Mouse (Mus musculus) lung, adult 18-20 months (tissue): ENCODE data around the gene Fbxl18.

Experiments
- DNase-seq, 2 experiments: peaks; one replicate each; pipeline ENCODE4 v3.0.0; 2022; ENCODE audit warnings: mixed read lengths in 2 of 2

The Fbxl18 gene

DNA sequence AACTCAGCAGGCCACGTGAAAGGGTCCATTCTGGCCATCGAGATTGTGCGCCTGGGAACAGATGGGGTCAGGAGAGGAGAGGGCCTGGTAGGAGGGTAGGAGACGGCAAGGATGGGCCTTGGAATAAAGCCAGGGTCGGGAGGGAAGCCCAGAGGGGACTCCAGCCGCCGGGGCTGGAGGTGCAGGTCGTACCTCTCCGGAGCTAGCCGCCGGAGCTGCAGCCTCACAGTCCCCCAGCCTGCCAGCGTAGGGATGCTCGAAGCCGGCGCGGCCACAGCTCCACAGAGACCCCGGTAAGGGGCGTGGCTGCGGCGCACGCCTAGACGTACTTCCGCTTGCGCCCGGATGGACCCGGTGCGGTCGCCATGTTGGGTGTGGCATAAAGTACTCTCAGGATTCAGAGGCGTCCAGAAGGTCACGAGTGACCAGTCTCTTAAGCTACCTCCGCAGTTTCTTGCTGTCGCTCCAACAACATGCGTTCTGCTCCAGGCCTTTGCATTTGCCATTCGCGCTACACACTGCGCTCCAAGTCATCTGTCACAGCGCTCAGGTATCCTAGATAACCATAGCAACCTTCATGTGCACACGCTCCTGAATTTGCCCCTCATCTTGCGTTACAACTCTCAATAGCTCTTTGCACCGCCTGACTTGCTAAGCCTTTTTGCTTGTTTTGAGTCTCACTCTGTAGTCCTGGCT is at the start of gene Fbxl18:
Gene Fbxl18, minus strand, starts transcription at position 504 of the 696 bp plus-strand sequence.
- DNase-seq: peak; percentile 90 to 93

DNA sequence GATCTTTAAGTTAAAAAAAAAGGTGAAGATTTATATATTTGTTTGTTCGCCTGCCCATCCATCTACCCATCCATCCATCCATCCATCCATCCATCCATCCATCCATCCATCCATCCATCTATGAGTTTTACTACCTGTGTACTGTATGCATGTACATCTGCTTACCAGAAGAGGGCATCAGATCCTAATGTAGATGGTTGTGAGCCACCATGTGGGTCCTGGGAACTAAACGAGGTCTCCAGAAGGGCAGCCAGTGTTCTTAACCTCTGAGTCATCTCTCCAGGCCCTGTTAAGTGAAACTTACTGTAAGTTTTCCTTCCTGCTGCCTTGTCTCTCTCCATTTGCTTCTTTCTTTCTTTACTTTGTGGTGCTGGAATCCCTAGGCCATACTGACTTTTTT is 45.2 kb upstream of the Fbxl18 start:
- DNase-seq: no peak

DNA sequence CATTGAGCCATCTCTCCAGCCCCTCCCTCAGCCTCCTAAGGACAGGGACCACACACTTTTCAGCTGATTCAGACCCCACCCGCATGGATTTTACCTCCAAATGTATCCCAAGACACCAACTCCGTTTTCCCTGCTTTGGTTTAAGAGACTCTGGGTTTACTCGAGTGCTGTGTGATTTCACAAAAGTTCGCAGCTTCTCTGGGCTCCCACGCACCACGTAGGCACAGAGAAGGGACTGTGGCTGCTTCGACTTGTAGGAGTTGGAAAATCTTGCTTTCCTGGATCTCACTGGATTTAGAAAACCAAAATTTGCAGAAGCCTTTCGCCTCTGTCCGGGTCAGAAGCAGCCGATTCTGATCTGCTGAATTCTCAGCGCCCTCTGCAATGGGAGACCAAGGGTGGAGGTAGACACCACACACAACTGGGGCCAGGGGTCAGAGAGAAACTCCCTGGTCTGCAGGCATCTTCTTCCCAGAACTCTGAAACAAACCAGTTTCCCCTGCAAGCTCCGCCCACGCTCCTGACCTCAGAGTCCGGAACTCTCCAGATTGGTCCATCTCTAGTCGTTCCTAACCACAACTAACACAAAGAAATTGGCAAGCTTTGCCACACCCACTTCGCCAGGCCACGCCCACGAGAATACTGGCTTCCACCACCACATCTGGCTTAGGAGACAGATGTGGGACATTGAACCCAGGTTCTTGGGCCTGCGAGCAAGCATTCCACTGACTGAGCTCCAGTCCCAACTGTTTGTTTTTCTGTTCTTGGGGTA is 42.9 kb upstream of the Fbxl18 start:
- DNase-seq: no peak

DNA sequence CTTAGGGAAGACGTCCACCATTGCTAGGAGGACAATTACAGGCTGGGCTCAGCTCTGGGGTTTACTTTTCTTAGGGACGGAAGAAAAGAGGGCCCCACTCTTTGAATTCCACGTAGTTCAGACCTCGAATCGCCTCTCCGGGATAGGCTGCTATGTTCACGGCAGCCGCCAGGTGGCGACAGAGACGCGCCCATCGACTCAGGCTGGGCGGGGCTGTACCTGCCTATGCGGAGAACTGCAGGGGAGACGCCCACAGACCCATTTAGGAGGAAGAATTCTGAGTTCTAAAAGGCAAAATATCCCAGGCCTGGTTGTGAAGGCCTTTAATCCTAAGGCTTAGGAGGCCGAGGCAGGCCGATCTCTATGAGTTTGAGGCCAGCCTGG is 41.1 kb upstream of the Fbxl18 start:
- peak; percentile 77 to 83 for DNase-seq

DNA sequence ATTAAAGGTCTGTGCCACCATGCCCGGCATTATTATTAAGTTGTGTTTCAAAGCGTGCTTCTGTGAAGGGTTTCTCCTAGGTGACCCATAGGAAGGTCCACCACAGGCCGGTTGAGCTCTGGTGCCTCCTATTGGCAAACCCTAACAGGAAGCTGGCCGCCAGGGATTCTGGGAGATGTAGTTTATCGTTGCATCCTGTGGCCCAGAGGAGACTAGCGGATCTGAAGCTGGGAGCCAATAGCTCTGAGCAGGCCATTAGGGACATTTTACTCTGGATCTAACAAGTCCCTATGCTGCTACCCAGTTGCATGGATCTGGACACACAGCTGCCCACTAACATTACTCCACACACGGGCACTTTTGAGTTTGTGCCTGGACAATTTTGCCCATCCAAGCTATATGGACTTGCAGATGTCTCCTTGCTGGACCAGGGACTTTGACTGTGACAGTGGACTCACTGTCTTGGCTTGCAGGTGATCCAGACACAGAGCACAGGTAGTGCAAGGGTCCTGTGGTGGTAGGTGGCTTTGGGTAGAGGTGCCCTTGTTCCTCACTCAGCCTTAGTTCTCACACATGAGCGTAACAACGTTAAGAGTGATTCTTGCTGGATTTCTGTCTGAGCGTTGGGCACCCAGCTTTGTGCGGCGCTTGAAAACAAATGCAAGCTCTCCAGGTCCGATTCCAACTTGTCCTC is 40.6 kb upstream of the Fbxl18 start:
- DNase-seq: peak; percentile 88 to 92

DNA sequence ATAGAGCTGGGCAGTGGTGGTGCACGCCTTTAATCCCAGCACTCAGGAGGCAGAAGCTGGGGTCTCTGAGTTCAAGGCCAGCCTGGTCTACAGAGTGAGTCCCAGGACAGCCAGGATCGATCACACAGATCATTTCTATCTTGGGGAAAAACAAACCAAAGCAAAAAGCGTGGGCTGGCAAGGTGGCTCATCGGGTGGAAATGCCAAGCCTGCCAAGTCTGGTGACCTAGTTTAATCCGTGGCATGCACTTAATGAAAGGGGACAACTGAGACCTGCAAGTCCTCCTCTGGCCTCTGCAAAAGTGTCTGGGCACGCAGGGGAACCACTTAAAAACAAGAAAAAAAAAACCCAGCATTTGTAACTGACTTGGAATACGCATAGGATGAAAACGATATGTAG is 37.5 kb upstream of the Fbxl18 start:
- no peak for DNase-seq

DNA sequence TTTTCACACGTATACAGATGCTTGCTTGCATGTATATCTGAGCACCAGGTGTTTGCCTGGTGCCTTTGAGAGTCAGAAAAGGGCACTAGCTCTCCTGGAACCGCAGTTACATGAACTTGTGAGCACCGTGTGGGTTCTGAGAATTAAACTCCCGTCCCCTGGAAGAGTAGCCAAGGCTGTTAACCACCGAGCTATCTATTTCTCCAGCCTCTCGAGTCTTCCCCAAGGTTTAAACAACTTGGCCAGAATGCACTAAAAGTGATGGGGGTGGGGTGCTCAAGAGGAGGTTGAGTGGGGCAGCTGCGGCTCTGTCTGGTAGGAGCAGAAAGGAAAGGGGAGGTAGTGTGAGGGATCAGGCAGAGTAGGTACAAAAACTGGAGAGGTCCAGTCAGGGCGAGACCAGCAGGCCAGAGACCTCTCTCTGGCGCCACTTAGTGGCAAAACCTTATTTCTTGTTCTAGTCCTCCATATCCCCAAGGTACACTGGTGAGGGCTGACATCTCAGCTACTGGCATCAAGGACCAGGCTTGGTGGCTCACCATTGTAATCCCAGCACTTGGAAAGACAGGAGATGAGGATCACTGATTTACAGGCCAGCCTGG is 37.0 kb upstream of the Fbxl18 start:
- peak; percentile 79 to 91 for DNase-seq

DNA sequence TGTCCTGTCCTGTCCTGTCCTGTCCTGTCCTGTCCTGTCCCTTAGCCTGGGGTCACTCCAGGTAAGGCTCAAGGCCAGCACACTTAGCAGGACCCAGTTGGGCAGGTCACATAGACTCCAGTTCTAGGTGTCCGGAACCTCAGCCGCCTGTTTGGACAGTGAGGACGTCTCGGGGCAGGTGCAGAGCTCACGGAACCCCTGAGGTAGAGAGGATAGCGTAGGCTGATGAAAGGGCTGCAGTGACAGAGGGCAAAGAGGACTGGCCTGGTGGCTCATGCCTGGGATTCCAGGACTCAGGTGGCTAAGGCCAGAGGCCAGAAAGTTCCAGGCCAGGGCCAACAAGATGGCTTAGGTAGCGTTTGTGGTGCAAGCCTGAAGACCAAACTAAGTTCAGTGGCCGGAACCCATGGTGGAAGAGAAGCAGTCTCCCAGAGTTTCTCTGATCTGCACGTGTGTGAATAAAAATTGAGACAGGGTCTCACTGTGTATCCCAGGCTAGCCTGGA is 36.1 kb upstream of the Fbxl18 start:
- DNase-seq: no peak

DNA sequence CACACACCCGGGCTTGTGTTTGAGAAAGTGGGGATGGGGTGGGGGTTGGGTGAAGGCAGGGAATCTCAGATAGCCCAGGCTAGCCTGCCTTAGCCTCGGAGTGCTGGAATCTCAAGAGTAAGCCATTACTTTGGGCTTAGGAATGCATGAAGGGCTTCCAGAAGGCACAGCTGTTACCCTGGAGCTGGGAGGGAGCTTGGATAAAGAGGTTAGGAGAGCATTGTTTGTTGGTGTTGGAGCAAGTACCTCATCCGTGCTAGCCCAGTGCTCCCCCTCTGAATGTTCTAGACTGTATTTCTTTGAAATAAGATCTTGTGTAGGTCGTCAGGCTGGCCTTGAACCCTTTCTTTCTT is 34.2 kb upstream of the Fbxl18 start:
- DNase-seq: no peak

DNA sequence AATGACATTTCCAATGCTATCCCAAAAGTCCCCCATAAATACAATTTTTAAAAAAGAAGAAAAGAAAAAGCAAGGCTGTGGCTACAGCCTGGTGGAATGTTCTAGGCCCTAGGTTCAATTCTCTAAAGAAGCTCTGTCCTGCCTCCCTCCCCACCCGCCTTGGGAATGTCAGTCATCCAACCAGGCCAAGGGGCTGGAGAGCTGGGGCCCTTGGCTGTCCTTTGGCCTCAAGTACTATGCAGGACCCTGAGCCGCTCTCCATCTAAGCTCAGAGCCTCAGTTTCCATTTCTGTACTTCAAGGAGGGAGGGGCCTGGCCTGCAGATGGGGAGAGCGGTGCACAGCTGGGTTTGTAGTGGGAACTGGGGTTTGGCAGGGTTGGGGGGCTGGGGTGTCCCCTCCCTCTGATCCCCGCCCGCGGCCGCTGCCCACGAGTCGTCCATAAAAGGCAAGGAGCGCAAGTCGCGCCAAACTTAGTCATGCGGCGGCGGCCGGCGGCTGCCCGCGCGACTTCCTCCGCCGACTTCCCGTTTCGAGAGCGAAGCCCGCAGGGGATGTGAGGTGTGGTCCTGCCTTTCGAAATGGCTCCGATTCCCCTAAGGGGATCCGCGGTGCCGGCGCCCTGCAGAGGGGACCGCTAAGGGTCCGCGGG is 33.7 kb upstream of the Fbxl18 start:
- DNase-seq: peak; percentile 91 to 93

DNA sequence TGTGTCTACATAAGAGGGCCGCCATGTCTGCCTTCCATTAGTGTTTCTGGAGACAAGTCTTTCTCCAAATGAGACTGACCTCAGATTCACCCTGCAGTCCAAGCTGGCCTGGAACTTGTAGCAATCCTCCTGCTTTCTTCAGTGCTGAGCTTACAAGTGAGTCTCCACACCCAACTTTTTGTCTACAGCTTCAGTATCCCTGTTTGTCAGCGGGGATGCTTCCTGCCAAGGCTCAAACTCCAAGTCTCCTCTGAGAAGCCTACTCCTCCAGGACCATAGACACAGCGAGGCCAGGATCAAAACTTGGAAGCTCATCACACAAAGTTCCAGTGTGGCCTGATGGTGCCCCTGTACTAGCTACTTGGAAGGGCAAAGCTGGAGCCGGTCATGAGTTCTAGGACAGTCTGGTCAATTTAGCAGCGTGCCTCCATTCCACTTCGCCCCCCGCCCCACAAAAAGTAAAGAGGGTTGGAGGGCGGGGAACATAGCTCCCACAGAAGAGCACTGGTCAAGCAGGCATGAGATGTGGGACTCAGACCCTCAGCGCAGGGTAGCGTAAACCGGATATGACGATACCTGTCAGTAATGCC is 32.2 kb upstream of the Fbxl18 start:
- no peak for DNase-seq

DNA sequence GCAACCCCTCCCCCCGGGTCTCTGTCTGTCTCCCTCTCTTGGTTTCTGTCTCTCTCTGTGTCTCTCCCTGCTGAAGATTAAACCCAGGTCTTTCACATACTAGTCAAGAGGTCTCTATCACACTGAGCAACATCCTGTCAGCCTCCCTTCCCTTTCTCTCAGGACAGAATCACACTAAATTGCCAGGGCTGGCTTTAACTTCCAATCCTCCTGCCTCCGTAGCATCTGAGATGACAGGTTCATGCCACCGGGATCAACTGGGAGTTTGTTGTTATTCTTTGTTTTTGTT is 31.7 kb upstream of the Fbxl18 start:
- DNase-seq: no peak

DNA sequence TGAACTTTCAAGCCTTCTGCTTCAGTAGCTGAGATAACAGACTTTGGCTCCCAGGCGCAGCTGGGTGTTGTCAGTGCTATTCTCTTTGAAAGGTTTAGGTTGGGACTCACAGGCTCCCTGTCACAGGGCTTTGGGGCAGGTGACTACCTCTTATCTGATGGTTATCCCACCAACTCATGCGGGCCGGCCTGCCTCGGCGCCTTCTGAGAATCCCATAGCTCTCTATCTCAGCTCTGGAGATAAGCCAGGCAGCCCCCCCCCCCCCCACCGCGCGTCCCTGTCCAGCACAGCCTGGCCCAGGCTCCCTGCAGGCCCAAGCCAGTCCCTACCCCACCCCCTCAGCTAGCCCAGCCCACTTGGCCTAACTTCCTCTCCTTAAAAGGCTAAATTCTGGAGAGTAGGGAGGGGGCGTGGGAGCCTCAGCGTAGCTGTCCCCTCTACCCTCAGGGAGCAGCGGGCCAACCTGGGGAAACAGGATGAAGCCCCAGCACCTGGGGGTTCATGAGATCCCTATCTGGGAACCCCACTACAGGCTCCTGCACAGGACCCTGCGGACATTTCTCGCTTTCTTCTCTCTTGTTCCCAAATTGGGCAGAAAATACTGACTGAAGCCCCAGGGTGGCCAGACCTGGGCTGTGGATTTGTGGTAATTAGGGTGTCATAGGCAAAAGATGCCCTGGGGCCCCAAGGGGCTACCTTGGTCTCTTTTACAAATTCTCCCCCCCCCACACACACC is 31.2 kb upstream of the Fbxl18 start:
- DNase-seq: peak; percentile 68 to 76

DNA sequence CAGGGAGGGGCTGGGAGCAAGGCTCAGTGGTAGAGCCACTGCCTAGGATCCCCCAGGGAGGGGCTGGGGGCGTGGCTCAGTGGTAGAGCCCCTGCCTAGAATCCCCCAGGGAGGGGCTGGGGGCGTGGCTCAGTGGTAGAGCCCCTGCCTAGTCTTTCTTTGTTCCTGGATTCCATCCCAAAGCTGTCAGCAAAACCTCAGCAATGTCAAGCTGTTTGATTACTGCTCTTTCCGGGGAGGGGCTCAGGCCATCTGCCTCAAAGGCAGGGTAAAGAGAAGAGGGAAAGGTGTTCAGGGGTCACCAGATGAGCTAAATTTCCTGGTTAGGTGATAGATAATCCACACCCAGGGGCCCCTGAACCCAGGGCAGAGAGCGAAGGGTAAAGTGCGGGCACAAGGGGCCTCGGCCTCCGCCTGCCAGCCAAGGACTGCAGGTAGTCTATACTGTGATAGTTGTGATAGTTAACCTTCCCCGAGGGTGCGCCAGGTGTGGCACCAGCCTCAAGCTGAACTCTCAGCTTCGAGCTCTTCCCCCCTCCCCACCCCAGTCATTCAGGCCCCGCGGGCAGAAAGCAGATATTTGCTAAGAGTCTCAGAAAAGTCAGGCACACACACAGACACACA is 29.2 kb upstream of the Fbxl18 start:
- no peak for DNase-seq

DNA sequence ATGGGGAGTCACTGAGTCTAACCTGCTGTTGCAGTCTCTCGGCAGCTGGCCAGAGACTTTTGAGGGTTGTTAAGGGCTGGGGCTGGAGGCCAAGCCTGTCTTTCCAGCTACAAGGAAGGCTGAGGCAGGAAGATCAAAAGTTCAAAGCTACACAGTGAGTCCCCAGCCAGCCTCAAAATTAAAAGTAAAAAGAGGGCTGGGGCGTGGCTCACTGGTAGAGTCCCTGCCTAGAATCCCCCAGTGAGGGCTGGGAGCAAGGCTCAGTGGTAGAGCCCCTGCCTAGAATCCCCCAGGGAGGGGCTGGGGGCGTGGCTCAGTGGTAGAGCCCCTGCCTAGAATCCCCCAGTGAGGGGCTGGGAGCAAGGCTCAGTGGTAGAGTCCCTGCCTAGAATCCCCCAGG is 28.6 kb upstream of the Fbxl18 start:
- no peak for DNase-seq

DNA sequence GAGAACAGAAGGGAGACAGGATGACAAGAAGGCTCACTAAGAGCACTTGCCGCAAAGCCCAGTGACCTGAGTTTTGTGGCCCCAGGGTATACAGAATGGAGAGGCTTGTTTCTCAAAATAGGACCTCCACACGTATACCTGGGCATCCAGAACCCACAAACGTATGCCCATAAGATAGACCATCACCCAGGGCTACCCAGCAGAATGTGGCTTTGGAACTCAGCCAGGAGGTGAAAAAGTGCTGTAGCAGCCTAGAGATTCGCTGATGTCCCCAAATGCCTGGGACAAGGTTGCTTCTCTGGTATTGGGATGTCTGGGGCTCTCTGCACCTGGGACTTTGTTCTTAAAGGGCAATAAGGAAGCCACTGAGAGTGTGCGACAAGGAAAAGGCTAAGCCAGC is 27.0 kb upstream of the Fbxl18 start:
- DNase-seq: no peak

DNA sequence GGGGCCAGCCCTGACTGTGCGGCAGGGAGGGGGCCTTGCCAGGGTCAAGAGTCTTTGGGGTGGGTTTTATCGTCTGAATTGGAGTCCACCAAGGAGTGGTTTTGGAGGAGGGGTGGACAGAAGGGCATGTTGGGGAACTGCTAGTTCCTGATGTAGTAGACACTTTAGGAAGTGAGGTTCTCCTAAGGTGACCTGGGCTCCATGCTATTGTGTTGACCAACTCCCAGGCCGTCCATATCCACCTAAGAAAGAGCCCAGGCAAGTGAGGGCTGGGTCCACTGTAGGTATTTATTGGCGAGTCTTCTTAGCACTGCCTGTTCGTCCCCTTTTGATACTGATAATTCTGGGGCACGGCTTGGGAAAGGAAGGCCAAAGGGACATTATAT is 25.8 kb upstream of the Fbxl18 start:
- DNase-seq: no peak

DNA sequence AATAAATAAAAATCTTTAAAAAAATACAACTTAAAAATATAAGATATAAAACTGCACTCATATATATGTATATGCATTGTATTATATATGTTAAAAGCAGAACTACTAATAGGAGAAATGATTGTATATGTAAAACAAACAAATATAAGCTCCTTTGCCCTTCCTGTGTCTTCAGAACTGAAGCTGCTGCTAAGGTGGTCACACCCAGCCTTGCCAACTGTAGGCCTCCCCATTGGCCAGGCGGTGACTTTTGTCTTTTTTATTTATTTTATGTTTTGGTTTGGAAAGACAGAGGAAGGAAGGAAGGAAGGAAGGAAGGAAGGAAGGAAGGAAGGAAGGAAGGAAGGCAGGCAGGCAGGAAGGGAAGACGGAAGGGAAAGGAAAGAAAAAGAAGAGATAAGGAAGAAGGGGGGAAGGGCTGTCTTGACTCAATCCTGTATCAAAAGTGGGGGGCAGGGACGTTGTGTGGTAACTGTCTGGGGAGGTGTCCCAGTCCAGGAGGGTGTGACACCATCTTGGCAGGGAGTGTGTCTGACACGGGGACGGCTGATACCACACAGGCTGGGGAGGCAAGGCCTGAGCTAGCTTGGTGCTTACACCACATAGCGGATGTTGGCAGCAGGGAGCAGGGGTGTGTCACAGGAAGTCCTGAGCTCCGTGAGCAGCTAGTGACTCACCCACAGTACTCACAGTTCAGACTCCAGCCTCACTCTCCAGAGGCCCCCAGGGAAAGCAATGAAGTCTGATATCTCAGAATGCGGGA is 25.3 kb upstream of the Fbxl18 start:
- DNase-seq: peak; percentile 92 to 95

DNA sequence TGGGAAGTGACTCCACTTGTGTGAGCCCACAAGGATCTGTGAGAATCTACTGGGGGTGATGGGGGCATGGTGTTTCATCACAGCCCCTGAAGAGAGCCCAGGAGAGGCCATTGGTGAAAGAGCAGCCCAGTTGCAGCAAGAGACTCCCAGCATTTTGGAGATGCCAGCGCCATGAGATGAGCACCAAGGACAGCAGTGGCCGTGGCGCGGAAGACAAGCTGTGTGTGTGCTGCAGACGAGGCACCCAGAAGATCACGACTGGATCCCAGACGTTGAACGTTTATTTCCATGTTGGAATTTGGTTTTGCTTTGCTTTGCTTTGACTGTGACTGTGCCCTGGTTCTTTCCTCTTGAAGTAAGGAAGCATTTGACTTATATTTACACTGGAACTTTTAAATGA is 22.2 kb upstream of the Fbxl18 start:
- no peak for DNase-seq

DNA sequence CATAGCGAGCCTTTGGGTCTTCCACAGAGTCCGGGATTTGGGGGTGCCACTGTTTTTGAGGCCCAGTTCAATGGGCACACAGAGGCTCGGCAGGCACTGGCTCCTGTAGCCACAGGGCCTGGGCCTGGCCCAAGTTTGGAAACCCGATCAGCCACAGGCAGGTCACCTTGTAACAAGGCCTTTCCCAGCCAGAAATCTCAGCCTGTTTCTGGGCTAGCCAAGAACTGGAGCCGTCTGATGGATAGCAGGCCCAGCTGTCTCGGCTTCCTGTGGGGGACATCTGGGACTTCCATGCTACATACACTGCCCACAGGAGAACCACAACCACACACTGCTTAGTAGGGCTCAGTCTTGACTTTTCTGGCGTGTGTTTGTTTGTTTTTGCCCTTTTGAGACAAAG is 21.4 kb upstream of the Fbxl18 start:
- no peak for DNase-seq

DNA sequence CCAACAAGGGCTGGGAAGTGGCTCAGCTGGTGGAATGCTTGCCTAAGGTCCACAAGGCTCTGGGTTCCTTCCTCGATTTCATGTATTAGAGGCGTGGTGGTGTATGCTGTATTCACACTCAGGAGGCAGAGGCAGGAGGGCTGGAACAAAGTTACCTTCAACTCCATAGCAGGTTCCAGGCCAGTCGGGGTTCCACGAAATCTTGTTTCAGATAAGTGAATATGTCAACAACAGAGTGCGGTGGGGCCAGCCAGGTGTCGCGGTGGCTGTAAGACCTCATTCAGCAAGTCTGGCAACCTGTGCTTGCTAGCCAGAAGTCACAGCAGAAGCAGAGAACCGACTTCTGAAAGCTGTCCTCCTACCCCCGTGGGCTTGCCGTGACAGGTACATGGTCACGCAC is 20.0 kb upstream of the Fbxl18 start:
- DNase-seq: no peak
